Mouse (Mus musculus) brain, embryonic 14.5 days (tissue): ENCODE measurements around the gene Cachd1.

Source experiments
- CTCF ChIP-seq: fragments of 200-500 bp; IDR thresholded peaks from 2 replicates; pipeline ENCODE4 v1.5.1; 2012; ENCODE audit warnings: inconsistent platforms, mild to moderate bottlenecking, moderate library complexity, borderline replicate concordance; ENCODE audit not compliant: insufficient read depth, insufficient read length; ENCODE audit errors: extremely low read depth
- POLR2A ChIP-seq: fragments of 200-500 bp; IDR thresholded peaks from 2 replicates; pipeline ENCODE4 v1.6.1; 2012; ENCODE audit warnings: mild to moderate bottlenecking, inconsistent platforms, borderline replicate concordance; ENCODE audit not compliant: poor library complexity, insufficient read depth, insufficient read length, severe bottlenecking; ENCODE audit errors: extremely low read depth

GRCm38 (mm10) chr4:101009092-101009491 lies 232.6 kb downstream of the Cachd1 start:
- TF ChIP-seq CTCF (no peak), POLR2A (no peak)
